8 mouse cellular contexts compared by ENCODE assay signal in genomic region chr7:92669507-92670471, GRCm38 (mm10). TPM values are rescaled to one million over a fixed set of nuclear protein-coding genes. Genes with fewer than 3 reads are reported as not detected.
A peak's percentile ranks its signal among the peaks of the same experiment; 100 is the strongest.
DNase-seq lines count a peak whose midpoint lies in the region; ATAC-seq and TF ChIP-seq lines count a peak whose summit lies in the region.

Pcf11 (minus strand) TSS chr7:92669934.

- peaks cover 34% of the 10 kb centered on the region for H3K4me1 ChIP-seq in erythroblast, embryonic 14.5 days (ENCODE audit: control insufficient read depth)
- peaks cover 13% of the 10 kb centered on the region for H3K4me1 ChIP-seq in heart, embryonic 11.5 days (ENCODE audit: control insufficient read depth, insufficient read depth, low read length)
- H3K4me1 ChIP-seq in kidney, embryonic 16.5 days (ENCODE audit: insufficient read depth, low read length): peaks cover 21% of the 10 kb centered on the region
- peaks cover 11% of the 10 kb centered on the region for H3K4me1 ChIP-seq in liver, adult 2 months (ENCODE audit: control insufficient read depth, insufficient read depth, low read length)

- peaks cover 50% of the 10 kb centered on the region for H3K79me2 ChIP-seq in C2C12 (ENCODE audit: control insufficient read depth, insufficient read depth)
- peaks cover 20% of the 10 kb centered on the region for H3K79me2 ChIP-seq in liver, adult 2 months (ENCODE audit: control insufficient read depth, insufficient read depth, low read length)
- peaks cover 48% of the 10 kb centered on the region for H3K79me2 ChIP-seq in myocyte (ENCODE audit: control insufficient read depth, insufficient read depth)

- peak within 1 kb of the TSS; percentile 97 for H3K27ac ChIP-seq in heart, embryonic 11.5 days (ENCODE audit: low read depth, low read length)
- H3K27ac ChIP-seq in kidney, embryonic 16.5 days (ENCODE audit: low read length): peak within 1 kb of the TSS; percentile 97
- H3K27ac ChIP-seq in liver, adult 2 months (replicated peaks; ENCODE audit: insufficient read depth, low read depth, low read length): peak within 1 kb of the TSS; percentile 82

- peak within 1 kb of the TSS; percentile 72 for H3K4me3 ChIP-seq in C2C12 (ENCODE audit: insufficient read depth, poor library complexity, severe bottlenecking)
- H3K4me3 ChIP-seq in erythroblast, embryonic 14.5 days (replicated peaks): peak within 1 kb of the TSS; percentile 74
- peak within 1 kb of the TSS; percentile 98 for H3K4me3 ChIP-seq in heart, embryonic 11.5 days (ENCODE audit: low read depth, low read length)
- H3K4me3 ChIP-seq in kidney, embryonic 16.5 days (ENCODE audit: low read length): peak within 1 kb of the TSS; percentile 98
- peak within 1 kb of the TSS; percentile 98 for H3K4me3 ChIP-seq in liver, adult 2 months (ENCODE audit: insufficient read depth, low read depth, low read length)
- H3K4me3 ChIP-seq in myocyte: peak within 1 kb of the TSS; percentile 92

- peak within 1 kb of the TSS; percentile 72 for H3K4me2 ChIP-seq in heart, embryonic 11.5 days
- H3K4me2 ChIP-seq in kidney, embryonic 16.5 days (replicated peaks; ENCODE audit: low read depth, low read length): peak within 1 kb of the TSS; percentile 72
- peak within 1 kb of the TSS; percentile 73 for H3K4me2 ChIP-seq in myocyte (ENCODE audit: low read depth)

- no peaks in the 10 kb centered on the region for H3K9me3 ChIP-seq in erythroblast, embryonic 14.5 days (ENCODE audit: control insufficient read depth, low read length)
- H3K9me3 ChIP-seq in heart, embryonic 11.5 days (replicated peaks; ENCODE audit: control insufficient read depth, low read length): no peaks in the 10 kb centered on the region
- H3K9me3 ChIP-seq in kidney, embryonic 16.5 days (ENCODE audit: low read length): no peaks in the 10 kb centered on the region

- WGBS in heart, embryonic 11.5 days (ENCODE audit: insufficient replicate concordance): under 1% methylated on average over 87 of the region's 88 CpGs
- under 1% methylated on average over 82 of the region's 88 CpGs for WGBS in kidney, embryonic 16.5 days
- under 1% methylated on average over 88 of the region's 88 CpGs for WGBS in liver, adult 2 months

- peak; percentile 100 for DNase-seq in brain, embryonic 14.5 days (ENCODE audit: low read depth)
- DNase-seq in liver, adult 2 months (ENCODE audit: extremely low read depth, low read depth, low spot score): peak; percentile 95
- peak; percentile 99 for DNase-seq in splenic B cell, adult 2 months (ENCODE audit: low read depth, low spot score)

- ATAC-seq in heart, embryonic 11.5 days (replicated peaks; ENCODE audit: insufficient number of reproducible peaks, low FRiP score, low TSS enrichment): peak; percentile 98
- ATAC-seq in kidney, embryonic 16.5 days (ENCODE audit: low FRiP score, low TSS enrichment): peak; percentile 99

- H3ac ChIP-seq in C2C12 (ENCODE audit: control insufficient read depth, insufficient read length, low read depth) (peak within 1 kb of the TSS; percentile 88), myocyte (ENCODE audit: control insufficient read depth, insufficient read length) (peak within 1 kb of the TSS; percentile 77)

- H3K27me3 ChIP-seq in C2C12 (ENCODE audit: control insufficient read depth, insufficient read depth, insufficient read length): no peaks in the 10 kb centered on the region
- no peaks in the 10 kb centered on the region for H3K27me3 ChIP-seq in erythroblast, embryonic 14.5 days (ENCODE audit: control insufficient read depth)
- H3K27me3 ChIP-seq in heart, embryonic 11.5 days (ENCODE audit: control insufficient read depth, insufficient read depth, low read length): no peaks in the 10 kb centered on the region
- no peaks in the 10 kb centered on the region for H3K27me3 ChIP-seq in kidney, embryonic 16.5 days (ENCODE audit: insufficient read depth, low read length)
- H3K27me3 ChIP-seq in liver, adult 2 months (ENCODE audit: control insufficient read depth, insufficient read depth, low read length): no peaks in the 10 kb centered on the region
- H3K27me3 ChIP-seq in myocyte (ENCODE audit: control insufficient read depth, insufficient read depth, insufficient read length): no peaks in the 10 kb centered on the region
- no peaks in the 10 kb centered on the region for H3K27me3 ChIP-seq in splenic B cell, adult 2 months (ENCODE audit: control insufficient read depth, insufficient read depth, low read length, poor library complexity, severe bottlenecking)

- H3K79me3 ChIP-seq in C2C12 (ENCODE audit: low read depth): peaks cover 45% of the 10 kb centered on the region

- no peak for TF ChIP-seq CTCF in C2C12 (IDR thresholded peaks at IDR 0.05; ENCODE audit: control insufficient read depth, insufficient read depth, insufficient read length)
- no peak for TF ChIP-seq CTCF in brain, embryonic 14.5 days (IDR thresholded peaks at IDR 0.05; ENCODE audit: borderline replicate concordance, extremely low read depth, insufficient read depth, insufficient read length)
- TF ChIP-seq CTCF in liver, adult 2 months (IDR thresholded peaks at IDR 0.05; ENCODE audit: low read depth, low read length): no peak

- peak within 1 kb of the TSS; percentile 99 for H3K9ac ChIP-seq in heart, embryonic 11.5 days (ENCODE audit: low read depth, low read length)
- H3K9ac ChIP-seq in kidney, embryonic 16.5 days (replicated peaks; ENCODE audit: low read length): peak within 1 kb of the TSS; percentile 99
- H3K9ac ChIP-seq in liver, adult 2 months (ENCODE audit: low read depth, low read length): peak within 1 kb of the TSS; percentile 96

- peak; percentile 65; the same call in 1 of the 2 replicates for TF ChIP-seq POLR2A in brain, embryonic 14.5 days (IDR thresholded peaks at IDR 0.05; ENCODE audit: borderline replicate concordance, extremely low read depth, insufficient read depth, insufficient read length, poor library complexity, severe bottlenecking)
- TF ChIP-seq POLR2A in liver, adult 2 months (IDR thresholded peaks at IDR 0.05; ENCODE audit: extremely low read depth, insufficient read depth, low read length): peak; percentile 97
- peak; percentile 79 for TF ChIP-seq POLR2A in myocyte (IDR thresholded peaks at IDR 0.05; ENCODE audit: insufficient read length, low read depth)

- peaks cover 14% of the 10 kb centered on the region for H3K36me3 ChIP-seq in C2C12 (ENCODE audit: control insufficient read depth, insufficient read depth)
- H3K36me3 ChIP-seq in erythroblast, embryonic 14.5 days (ENCODE audit: control insufficient read depth): peaks cover 35% of the 10 kb centered on the region
- H3K36me3 ChIP-seq in heart, embryonic 11.5 days (ENCODE audit: control insufficient read depth, insufficient read depth, low read length): no peaks in the 10 kb centered on the region
- H3K36me3 ChIP-seq in kidney, embryonic 16.5 days (ENCODE audit: insufficient read depth, low read length): 0 out of 2 replicates have a peak, but pooled peaks cover 4% of the 10 kb centered on the region
- peaks cover 4% of the 10 kb centered on the region; the same call in 1 of the 2 replicates for H3K36me3 ChIP-seq in liver, adult 2 months (ENCODE audit: control insufficient read depth, insufficient read depth, low read length)
- H3K36me3 ChIP-seq in myocyte (ENCODE audit: control insufficient read depth, insufficient read depth): peaks cover 8% of the 10 kb centered on the region
- no peaks in the 10 kb centered on the region for H3K36me3 ChIP-seq in splenic B cell, adult 2 months (ENCODE audit: control insufficient read depth, insufficient read depth, low read length, poor library complexity, severe bottlenecking)

TF ChIP-seq in C2C12, 6 proteins besides CTCF, POLR2A, EP300 and RAD21:
- TF ChIP-seq MYOG (IDR thresholded peaks at IDR 0.05; ENCODE audit: control insufficient read depth, extremely low read depth, insufficient read length) (no peak), MYOD1 (IDR thresholded peaks at IDR 0.05; ENCODE audit: control insufficient read depth, insufficient read length, low read depth) (no peak), CEBPB (IDR thresholded peaks at IDR 0.05; ENCODE audit: low read depth) (peak; percentile 96)

TF ChIP-seq in myocyte, 11 proteins besides CTCF, POLR2A, EP300 and RAD21:
- no peak for TF ChIP-seq USF1 (IDR thresholded peaks at IDR 0.05; ENCODE audit: low read depth)
- TF ChIP-seq SRF (IDR thresholded peaks at IDR 0.05; ENCODE audit: control insufficient read depth, insufficient read length, low read depth): no peak
- peak; percentile 86 for TF ChIP-seq POLR2AphosphoS2 (IDR thresholded peaks at IDR 0.05; ENCODE audit: insufficient read length, low read depth)
- TF ChIP-seq CEBPB (IDR thresholded peaks at IDR 0.05; ENCODE audit: insufficient read depth, poor library complexity, severe bottlenecking): peak; percentile 92
- peak in 2 of 3 experiments; percentile 27 to 73 for TF ChIP-seq MYOD1 (IDR thresholded peaks at IDR 0.05; ENCODE audit: control insufficient read depth in 1 of 3, insufficient read length in 2 of 3, low read depth in 2 of 3)
- TF ChIP-seq MYOG (IDR thresholded peaks at IDR 0.05; ENCODE audit: control insufficient read depth in 1 of 3, insufficient read depth in 1 of 3, insufficient read length in 2 of 3, low read depth in 2 of 3): peak; percentile 33 to 79 (median 39)

RNA-seq across cellular contexts. Expression of gene Pcf11, which starts in this region (rescaled TPM):
- polyA plus RNA-seq in C2C12 (2012; fragmentation: generic; extraction: Trizol): 6.8 TPM
- 28.1 TPM in 2 replicates for polyA plus RNA-seq in brain, embryonic 14.5 days (2012; rRNA removed)
- polyA plus RNA-seq in erythroblast, embryonic 14.5 days (2012): 5.5 and 6.1 TPM in 2 replicates
- polyA plus RNA-seq in heart, embryonic 11.5 days (2014; fragmentation: Nextera tagmentation; extraction: Ambion mirVana): 14.1 and 15.7 TPM in 2 replicates
- polyA plus RNA-seq in kidney, embryonic 16.5 days (2015; fragmentation: Nextera tagmentation; extraction: Ambion mirVana): 17.8 and 20.8 TPM in 2 replicates
- total RNA-seq in liver, adult 2 months (2014; rRNA removed): 18.7 and 23.7 TPM in 2 replicates
- polyA plus RNA-seq in liver, adult 2 months (2012; rRNA removed): 6.0 and 7.6 TPM in 2 replicates
- polyA plus RNA-seq in myocyte (2012; fragmentation: generic; extraction: Trizol): 11.1 TPM

Comparison
In these comparisons a context has a peak if more than half of its experiments do, and no peak if none do; other contexts are left out.
1. Peak in every context shown above with its lines: DNase-seq, ATAC-seq, H3K4me3 ChIP-seq and H3K27ac ChIP-seq.